Mouse (Mus musculus) ES-E14 (cell line): ENCODE data around the gene Sprr2i. TPM values are rescaled to one million over a fixed set of nuclear protein-coding genes. Genes with fewer than 3 reads are reported as not detected.

ENCODE experiments used
- DNase-seq: peaks from one replicate; pipeline ENCODE4 v3.0.0-alpha.2; 2013; ENCODE audit warnings: low read depth, low spot score
- H3K27ac ChIP-seq: 2 replicates; pipeline ENCODE4 v1.5.1; 2012; ENCODE audit warnings: low read depth, mild to moderate bottlenecking, low read length, moderate library complexity, mixed read lengths; ENCODE audit not compliant: poor library complexity, insufficient read depth, severe bottlenecking
- H3K36me3 ChIP-seq: 2 replicates; pipeline ENCODE4 v1.6.1; 2012; ENCODE audit warnings: mild to moderate bottlenecking, low read length, moderate library complexity, mixed read lengths; ENCODE audit not compliant: control insufficient read depth, poor library complexity, insufficient read depth, severe bottlenecking
- H3K4me1 ChIP-seq, 2 experiments: fragments of 150-350 bp in 1 of 2; sonication (generic) in 1 of 2; 2 replicates each; pipeline ENCODE4 v1.6.1; 2012; ENCODE audit warnings: low read length in 2 of 2, mild to moderate bottlenecking in 1 of 2, mixed read lengths in 1 of 2; ENCODE audit not compliant: control insufficient read depth in 2 of 2, insufficient read depth in 2 of 2, poor library complexity in 1 of 2
- H3K4me3 ChIP-seq, 2 experiments: fragments of 150-350 bp in 1 of 2; sonication (generic) in 1 of 2; 2 replicates each; pipeline ENCODE4 v1.5.1; 2012; ENCODE audit warnings: low read length in 2 of 2, low read depth in 1 of 2, mild to moderate bottlenecking in 1 of 2, mixed read lengths in 1 of 2; ENCODE audit not compliant: insufficient read depth in 1 of 2, poor library complexity in 1 of 2, severe bottlenecking in 1 of 2
- H3K9ac ChIP-seq: 2 replicates; pipeline ENCODE4 v1.6.1; 2012; ENCODE audit warnings: low read depth, mild to moderate bottlenecking, low read length, mixed read lengths; ENCODE audit not compliant: poor library complexity, insufficient read depth, severe bottlenecking
- H3K9me3 ChIP-seq: fragments of 150-350 bp; sonication (generic); 2 replicates; pipeline ENCODE4 v1.6.1; 2012; ENCODE audit warnings: low read depth, mild to moderate bottlenecking, low read length; ENCODE audit not compliant: control insufficient read depth, insufficient read depth
- CHD2 ChIP-seq: IDR thresholded peaks from 2 replicates; pipeline ENCODE4 v1.6.1; 2014; ENCODE audit warnings: mild to moderate bottlenecking, low read depth, low read length, inconsistent platforms
- HCFC1 ChIP-seq: IDR thresholded peaks from 2 replicates; pipeline ENCODE4 v1.6.1; 2012; ENCODE audit warnings: low read length, inconsistent platforms, borderline replicate concordance; ENCODE audit not compliant: insufficient read depth
- MAFK ChIP-seq: IDR thresholded peaks from 2 replicates; pipeline ENCODE4 v1.6.1; 2014; ENCODE audit warnings: mild to moderate bottlenecking, low read depth, low read length, inconsistent platforms; ENCODE audit not compliant: insufficient read depth
- ZC3H11A ChIP-seq: IDR thresholded peaks from 2 replicates; pipeline ENCODE4 v1.6.1; 2012; ENCODE audit warnings: low read depth, mild to moderate bottlenecking, inconsistent platforms, low read length, borderline replicate concordance
- ZNF384 ChIP-seq: IDR thresholded peaks from 2 replicates; pipeline ENCODE4 v1.6.1; 2012; ENCODE audit warnings: low read depth, low read length, inconsistent platforms
- in situ Hi-C, 2 experiments: fragments of 600-800 bp; cut with MboI; formaldehyde crosslinking; loops; one replicate each; pipeline ENCODE4 v1.15.1; 2025; ENCODE audit warnings: low sequenced_read_pairs in 2 of 2, inconsistent platforms in 1 of 2; ENCODE audit not compliant: unreplicated experiment in 2 of 2
- total RNA-seq: library from RNA; depleted of rRNA; stranded (reverse); fragments of 300-350 nt; gene quantifications from 2 replicates; pipeline ENCODE4 v1.2.3, GENCODE M21; 2012; rRNA removed

The Sprr2i gene
- total RNA-seq, 1 experiment: not detected

DNA sequence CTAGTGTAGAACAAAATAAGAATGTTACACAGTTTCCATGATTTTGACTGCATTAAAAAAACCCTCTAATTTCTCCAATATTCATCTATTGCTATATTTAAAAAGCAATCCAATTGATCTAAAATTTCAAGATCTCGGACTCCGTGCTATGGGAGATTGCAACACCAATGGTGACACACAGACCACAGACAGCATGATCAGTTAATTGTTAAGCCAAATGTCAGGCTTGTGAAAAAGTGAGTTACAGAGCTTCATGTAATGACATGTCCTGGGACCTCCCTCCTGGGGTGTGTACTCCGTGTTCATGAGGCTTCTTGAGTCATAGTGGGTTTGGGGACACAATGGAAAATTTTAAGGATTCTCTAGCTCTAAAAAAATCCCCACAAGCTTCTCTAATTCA is 32.4 kb downstream of the Sprr2i start:
- H3K27ac ChIP-seq: no peak overlapping the region
- no peak overlapping the region for H3K9ac ChIP-seq
- TF ChIP-seq CHD2 (no peak), HCFC1 (no peak), ZNF384 (no peak), ZC3H11A (no peak), MAFK (no peak)
- H3K36me3 ChIP-seq: no peaks in the 10 kb centered on the region
- in situ Hi-C loops: no loop called here
- H3K4me3 ChIP-seq: no peak overlapping the region
- no peak for DNase-seq
- no peaks in the 10 kb centered on the region for H3K4me1 ChIP-seq
- no peaks in the 10 kb centered on the region for H3K9me3 ChIP-seq

DNA sequence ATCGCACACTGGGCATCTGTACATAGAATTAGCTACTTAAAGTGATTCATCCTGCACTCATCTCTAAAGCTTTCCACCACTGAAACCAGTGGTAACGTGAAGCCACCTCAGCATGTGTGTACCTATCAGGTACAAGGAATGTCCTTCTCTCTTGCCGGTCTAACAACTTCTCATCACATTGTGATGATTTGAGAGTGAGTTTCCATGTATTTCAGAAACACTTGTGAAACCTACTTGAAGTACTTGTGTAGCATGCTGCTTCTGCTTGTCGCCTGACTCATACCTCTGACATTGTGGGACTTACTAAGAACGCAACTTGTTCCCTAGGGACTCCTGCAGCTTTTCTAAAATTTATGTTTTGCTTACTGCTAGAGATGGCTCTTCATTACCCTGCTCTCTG is 47.4 kb downstream of the Sprr2i start:
- Histone ChIP-seq H3K4me3 (no peak overlapping the region), H3K4me1 (no peaks in the 10 kb centered on the region), H3K36me3 (no peaks in the 10 kb centered on the region), H3K27ac (no peak overlapping the region), H3K9me3 (no peaks in the 10 kb centered on the region), H3K9ac (no peak overlapping the region)
- DNase-seq: no peak
- TF ChIP-seq HCFC1: no peak
- no peak for TF ChIP-seq MAFK
- no peak for TF ChIP-seq ZC3H11A
- TF ChIP-seq CHD2: no peak
- no peak for TF ChIP-seq ZNF384
- in situ Hi-C loops: no loop called here

GRCm38 (mm10) chr3:92458620-92459019 is 50.8 kb downstream of the Sprr2i start, which contains the start of gene Sprr3:
Gene Sprr3, minus strand, starts transcription at chr3:92458720.
- Histone ChIP-seq H3K9ac (no peak within 1 kb of the TSS), H3K27ac (no peak within 1 kb of the TSS), H3K9me3 (no peaks in the 10 kb centered on the region), H3K4me3 (no peak within 1 kb of the TSS), H3K36me3 (no peaks in the 10 kb centered on the region), H3K4me1 (no peaks in the 10 kb centered on the region)
- DNase-seq: no peak
- TF ChIP-seq HCFC1: no peak
- no peak for TF ChIP-seq ZC3H11A
- TF ChIP-seq ZNF384: no peak
- TF ChIP-seq MAFK: no peak
- TF ChIP-seq CHD2: no peak
- in situ Hi-C loops: no loop called here

Other genes starting within 250 kb of the Sprr2i start
- gene Sprr2a1, start 192.2 kb upstream of the Sprr2i start, total RNA-seq: not detected in 2 replicates
- gene Sprr2a2, start 192.1 kb upstream of the Sprr2i start, total RNA-seq: 0.48 and 2.7 TPM in 2 replicates
- gene Sprr2a3, start 122.6 kb upstream of the Sprr2i start, total RNA-seq: not detected in 2 replicates
- not detected in 2 replicates for gene Sprr2b, start 91.4 kb upstream of the Sprr2i start, total RNA-seq
- gene Sprr2d, start 68.9 kb upstream of the Sprr2i start, total RNA-seq: not detected in 2 replicates
- not detected in 2 replicates for gene Sprr2e, start 55.8 kb upstream of the Sprr2i start, total RNA-seq
- gene Sprr2f, start 42.8 kb upstream of the Sprr2i start, total RNA-seq: not detected in 2 replicates
- gene Sprr2h, start 22.3 kb upstream of the Sprr2i start, total RNA-seq: not detected in 2 replicates
- gene Sprr2j-ps, start 10.1 kb downstream of the Sprr2i start, total RNA-seq: not detected in 2 replicates
- gene Gm9774, start 21.4 kb downstream of the Sprr2i start, total RNA-seq: 8.2 and 16.7 TPM in 2 replicates
- gene Sprr2k, start 24.6 kb downstream of the Sprr2i start, total RNA-seq: 1.7 TPM in 1 of 2 replicates, not detected in the other
- not detected in 2 replicates for gene Sprr1b, start 30.8 kb downstream of the Sprr2i start, total RNA-seq
- gene Sprr3, start 50.7 kb downstream of the Sprr2i start, total RNA-seq: not detected in 2 replicates
- gene Sprr1a, start 77.9 kb downstream of the Sprr2i start, total RNA-seq: 0.32 TPM in 1 of 2 replicates, not detected in the other
- not detected in 2 replicates for gene Sprr4, start 92.5 kb downstream of the Sprr2i start, total RNA-seq
- gene 2310046K23Rik, start 126.5 kb downstream of the Sprr2i start, total RNA-seq: not detected in 2 replicates
- gene Ivl, start 165.7 kb downstream of the Sprr2i start, total RNA-seq: 0.21 and 0.45 TPM in 2 replicates
- not detected in 2 replicates for gene Smcp, start 181.0 kb downstream of the Sprr2i start, total RNA-seq
- not detected in 2 replicates for gene 2210017I01Rik, start 199.5 kb downstream of the Sprr2i start, total RNA-seq
- gene Lce6a, start 213.7 kb downstream of the Sprr2i start, total RNA-seq: not detected in 2 replicates
- gene Lce1a1, start 240.3 kb downstream of the Sprr2i start, total RNA-seq: not detected in 2 replicates
- not detected in 2 replicates for gene Lce1b, start 248.9 kb downstream of the Sprr2i start, total RNA-seq